Mouse (Mus musculus) urinary bladder, postnatal 10 days (tissue): ENCODE data around the gene Ablim1.

Source experiments
- DNase-seq: peaks from one replicate; pipeline ENCODE4 v3.0.0; 2022; ENCODE audit warnings: low spot score

The Ablim1 gene

DNA sequence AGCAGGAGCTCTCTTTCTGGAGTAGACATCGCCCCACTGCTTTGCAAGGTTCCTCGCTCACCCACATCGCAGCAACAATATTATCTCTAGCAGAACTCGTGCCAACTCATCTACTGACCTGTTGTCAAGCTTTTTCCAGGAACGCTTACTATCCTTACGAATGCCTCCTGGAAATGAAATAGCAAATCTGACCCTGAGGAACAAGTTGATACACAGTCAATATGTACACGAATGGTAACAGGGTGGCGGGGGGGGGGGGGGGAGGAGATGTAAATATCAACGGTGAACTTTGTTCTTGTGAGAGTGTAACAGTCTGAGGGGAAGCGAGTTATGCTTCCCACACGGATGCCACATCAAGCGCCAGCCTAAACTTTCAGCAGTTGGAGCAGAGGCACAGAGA, 56.9 kb downstream of the Ablim1 start:
- no peak for DNase-seq

DNA sequence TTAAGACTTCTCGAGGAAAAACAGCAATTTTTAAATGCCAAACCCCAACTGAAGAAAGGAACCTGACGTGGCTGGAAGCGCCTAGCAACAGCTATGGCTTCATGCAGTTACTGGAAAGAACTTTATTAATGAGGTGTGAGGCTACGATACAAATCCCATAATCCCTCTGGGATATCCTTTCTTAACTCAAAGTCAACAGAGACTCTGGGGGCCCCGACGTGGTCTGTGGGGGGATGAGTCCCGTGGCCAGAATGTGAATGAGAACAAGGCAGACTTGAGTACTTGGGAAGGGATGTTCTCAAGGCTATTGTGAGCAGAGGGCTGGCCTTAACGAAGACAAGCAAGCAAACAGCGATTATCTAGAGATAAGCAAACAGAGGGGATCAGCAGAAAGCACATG, 58.1 kb downstream of the Ablim1 start:
- no peak for DNase-seq

DNA sequence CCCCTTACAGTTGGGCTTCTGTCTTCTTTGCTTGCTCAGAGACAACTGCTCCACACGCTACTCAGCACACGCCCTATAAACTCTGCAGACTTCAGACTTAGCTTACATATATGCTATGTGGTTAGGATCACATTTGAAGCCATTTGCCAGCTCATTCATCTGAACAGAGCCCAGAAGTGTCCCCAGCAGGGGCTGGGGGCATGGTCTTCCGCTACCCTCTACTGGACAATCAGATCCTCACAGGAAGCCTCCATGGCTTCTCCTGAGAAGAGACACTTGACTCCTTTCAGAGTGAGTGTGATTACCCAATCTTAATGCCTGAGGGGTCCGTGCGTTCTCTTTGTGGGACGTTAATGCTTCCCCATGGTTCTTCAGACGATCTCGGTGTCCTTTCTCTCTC, 59.6 kb downstream of the Ablim1 start:
- DNase-seq: no peak

DNA sequence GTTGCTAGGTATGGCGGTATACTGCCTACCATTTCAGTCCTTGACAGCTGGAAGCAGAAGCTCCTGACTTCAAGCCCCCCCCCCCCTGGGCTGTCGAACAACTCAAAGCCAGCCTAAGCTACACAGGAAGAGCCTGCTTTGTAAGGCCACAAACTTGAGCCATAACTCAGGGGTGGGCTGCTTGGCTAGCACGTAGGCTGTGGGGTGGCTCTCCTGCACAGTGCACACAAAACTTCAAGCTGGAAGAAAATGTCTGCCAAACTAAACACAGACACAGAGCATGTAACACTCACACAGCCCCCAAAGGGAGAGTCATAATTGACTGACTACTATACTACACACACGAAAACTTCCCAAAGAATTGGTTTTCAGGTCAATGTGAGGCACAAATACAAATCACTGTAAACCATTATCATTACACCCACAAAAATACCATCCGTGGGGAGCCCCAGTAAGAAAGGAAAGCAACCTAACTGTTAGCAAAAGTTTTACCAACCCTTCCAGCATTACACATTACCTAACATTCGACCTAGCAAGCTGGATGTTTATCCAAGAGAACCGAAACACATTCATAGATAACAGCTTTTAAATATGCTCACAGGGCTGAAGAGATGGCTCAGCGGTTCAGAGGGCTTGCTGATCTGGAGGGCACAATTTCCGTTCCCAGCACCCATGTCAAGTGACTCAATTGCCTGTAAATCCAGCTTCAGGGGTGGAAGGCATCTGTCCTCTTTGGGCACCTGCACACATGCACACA, 61.8 kb downstream of the Ablim1 start:
- no peak for DNase-seq

DNA sequence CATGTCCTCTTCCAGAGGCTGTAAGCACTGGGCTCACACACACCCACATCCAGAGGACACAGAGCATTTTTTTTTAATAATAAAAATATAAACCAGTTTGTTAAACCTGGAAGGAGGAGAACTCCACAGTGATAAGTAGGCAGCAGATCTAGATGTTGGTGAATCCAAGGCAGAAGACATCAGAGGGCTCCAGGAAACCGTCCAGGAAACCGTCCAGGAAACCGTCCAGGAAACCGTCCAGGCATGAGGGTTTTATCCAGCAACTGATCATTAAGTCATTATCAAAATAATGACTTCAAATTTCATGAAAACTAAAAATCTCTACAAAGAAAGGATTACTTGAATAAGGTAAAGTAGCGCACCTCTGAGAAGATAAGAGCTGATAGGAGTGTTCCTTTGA, 65.9 kb downstream of the Ablim1 start:
- DNase-seq: no peak

DNA sequence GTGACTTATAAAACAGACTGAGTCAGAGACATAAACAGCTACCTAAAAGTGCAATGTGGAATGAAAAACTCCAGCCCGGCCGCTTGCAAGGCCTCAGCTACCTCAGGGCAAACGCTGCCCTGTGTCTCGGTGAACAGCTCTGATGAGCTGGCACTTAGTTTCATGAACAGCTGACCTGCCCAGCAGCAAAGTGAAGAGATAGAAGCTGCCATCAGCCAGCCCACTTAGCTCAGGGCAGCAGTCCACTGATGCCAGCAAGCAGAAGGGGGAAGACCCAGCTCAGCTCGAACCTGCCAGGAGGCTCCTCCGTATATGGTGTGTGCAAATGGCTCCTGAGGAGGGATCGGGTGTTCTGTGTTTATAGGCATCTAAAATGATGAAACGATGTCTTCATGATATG, 67.5 kb downstream of the Ablim1 start:
- DNase-seq: no peak

DNA sequence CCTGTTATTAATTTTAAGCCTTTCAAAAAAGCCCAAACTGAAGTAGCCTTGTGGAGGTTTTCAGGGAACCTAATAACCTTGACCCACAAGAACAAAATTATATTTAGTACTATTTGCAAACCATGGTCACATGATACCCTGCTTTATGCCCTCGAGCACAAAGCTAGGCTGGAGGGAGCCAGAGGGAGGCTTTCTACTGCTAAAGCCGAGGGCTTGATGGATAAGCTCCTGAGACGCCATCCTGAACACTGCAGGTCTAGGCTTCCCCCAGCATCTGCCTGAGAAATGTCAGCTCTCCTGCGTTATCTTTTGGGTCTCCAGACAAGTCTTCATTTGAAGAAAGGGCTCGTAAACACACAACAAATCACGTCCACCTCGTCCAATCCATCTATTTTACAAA, 70.4 kb downstream of the Ablim1 start:
- DNase-seq: no peak

DNA sequence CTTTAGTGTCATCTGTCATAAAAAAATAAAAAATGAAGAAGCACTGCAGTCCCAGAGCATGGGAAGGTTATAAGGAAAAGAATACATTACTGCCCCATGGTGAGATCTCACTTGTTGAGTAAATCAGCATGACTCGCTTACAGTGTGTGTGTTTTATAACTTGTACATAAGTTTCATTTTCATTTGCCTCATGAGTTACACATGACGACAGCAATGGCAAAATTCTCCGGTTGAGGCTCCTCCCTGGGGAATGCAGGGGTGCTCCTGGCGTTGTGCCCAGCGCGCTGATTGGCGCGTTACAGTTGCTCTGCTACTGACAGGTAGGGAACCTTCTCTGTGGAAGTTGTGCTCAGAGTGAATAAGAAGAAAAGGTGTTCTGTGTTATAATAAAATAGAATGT, 71.1 kb downstream of the Ablim1 start:
- no peak for DNase-seq

DNA sequence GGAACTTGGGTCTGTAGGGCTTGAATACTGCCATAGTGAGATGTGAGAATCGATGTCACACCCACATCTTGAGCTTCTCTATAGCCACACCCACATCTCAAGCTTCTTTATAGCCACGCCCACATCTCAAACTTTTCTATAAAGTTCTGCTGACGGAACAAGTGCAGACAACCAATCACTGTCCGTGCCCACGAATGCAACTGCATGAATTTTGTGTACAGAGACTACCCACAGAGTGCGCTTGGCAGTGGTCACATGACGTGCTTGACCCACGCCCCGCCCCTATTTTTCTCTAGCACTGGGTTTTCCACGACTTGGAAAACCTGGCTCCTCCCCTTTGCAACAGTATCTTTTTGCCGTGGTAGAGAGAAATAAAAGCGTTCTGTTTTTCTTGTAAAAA, 71.5 kb downstream of the Ablim1 start:
- no peak for DNase-seq

DNA sequence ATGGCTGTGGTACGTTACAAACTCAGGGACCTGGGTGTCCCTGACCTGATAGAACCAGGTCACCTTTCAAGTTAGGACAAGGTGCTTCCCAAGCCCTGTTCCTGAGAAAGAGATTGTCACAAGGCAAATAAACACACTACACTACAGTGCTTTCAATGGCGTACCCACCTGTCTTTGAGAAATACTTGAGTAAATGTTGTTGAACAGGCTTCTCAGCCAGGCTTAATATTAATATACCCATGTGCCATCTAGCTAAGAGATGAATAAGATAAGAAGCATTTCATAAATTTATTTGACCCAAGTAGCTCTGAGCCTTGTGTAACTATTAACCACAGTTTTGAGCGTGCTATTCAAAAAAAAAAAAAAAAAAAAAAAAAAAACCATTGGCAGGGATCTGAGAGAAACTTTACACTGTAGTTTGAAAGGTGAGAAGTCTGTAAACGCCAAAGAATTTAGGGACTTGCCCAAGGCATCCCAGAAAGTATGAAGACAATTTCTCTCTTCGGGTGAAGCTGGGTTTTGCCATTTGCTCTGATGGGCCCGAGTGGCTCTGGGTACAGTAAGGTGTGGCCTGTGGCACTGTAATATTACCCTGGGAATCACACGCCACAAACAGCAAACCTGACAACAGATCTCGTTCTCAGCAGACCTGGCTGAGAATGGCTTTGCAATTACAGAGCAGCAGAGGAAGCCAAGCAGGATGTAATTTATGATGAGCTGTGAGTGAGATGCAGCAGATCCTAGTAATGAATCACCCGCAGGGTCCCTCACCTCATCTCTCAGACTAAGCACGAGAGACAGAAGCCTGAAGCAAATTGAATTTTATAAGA, 73.1 kb downstream of the Ablim1 start:
- DNase-seq: no peak

DNA sequence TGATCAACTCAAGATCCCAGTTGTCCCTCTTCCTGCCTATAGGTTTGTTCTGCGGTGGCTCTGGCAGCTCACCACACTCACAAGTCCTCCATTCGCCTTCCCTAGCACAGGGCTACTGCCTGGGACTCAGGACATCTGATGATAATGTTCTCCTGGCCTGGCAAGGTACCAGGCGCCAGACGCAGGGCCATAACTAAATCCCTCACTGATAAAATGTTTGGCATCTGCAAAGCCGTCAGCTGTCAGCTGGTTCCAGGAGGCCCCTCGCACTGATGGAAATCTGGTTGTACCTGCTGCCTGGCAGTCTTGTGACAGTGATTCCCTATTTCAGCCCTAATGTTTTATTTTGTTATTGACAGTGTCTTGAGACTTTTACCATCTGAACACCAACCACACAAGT, 74.5 kb downstream of the Ablim1 start:
- no peak for DNase-seq

DNA sequence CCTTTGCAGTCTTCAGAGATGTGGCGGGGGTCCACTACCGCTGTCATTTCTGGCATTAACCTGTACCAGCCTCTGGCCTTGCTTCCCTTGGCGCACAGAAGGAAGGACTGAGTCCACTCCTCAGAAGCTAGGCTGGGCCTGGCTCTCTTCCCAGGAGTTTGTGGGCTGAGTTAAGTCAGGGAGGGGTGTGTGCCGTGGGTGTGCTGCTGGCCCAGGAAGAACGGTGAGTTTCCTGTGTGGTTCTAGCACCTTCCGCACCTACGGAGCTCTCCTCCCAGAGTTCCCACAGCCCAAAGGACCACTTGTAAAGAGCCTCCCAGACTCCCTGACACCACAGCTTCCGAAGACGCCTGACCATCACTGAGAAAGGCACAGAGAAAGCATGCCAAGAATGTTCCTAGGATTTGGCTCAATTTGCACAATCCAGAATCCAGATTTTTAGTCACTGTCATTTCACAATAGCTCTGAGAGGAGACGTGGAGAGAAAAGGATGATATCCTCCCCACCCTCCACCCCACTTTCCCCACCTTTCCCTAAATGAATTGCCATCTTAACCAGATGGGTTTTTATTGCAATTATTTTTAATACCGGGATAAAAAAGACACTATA, 75.4 kb downstream of the Ablim1 start:
- DNase-seq: no peak

DNA sequence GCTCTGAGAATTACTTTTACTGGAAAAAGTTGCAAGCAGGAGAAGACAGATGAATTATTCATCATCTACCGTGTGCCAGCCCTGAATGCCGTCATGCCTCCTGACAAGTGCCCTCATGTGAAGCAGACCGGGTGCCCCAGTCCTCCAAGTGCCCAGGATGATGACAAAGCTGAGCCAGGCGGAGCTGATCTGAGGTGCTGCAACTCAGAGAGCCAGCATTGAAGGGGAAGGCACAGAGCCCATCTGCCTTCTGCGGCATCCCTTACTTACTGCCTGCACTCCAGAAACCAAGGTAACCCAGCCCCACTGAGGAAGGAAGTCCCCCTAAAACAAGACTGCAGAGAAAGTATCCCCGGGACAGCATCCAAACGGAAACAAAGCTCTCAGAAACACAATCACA, 76.3 kb downstream of the Ablim1 start:
- DNase-seq: no peak

DNA sequence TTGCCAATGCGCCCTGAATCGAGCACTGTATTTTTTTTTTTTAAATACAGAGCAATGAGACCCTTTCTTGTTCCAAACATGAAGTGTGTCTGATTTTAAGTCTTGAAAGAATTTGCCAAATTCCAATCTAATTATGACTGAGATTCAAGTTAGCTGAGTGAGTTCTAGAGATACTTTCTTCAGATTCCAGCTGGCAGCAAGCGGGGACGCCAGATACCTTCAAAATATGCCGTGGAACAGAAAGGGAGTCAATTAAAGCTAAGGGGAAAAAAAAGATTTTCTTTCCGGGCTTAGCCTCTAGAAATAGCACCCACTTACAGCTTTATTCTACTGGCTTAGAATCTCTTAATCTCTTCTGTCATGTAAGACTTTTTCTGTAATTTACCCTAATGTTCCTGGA, 77.2 kb downstream of the Ablim1 start:
- no peak for DNase-seq

DNA sequence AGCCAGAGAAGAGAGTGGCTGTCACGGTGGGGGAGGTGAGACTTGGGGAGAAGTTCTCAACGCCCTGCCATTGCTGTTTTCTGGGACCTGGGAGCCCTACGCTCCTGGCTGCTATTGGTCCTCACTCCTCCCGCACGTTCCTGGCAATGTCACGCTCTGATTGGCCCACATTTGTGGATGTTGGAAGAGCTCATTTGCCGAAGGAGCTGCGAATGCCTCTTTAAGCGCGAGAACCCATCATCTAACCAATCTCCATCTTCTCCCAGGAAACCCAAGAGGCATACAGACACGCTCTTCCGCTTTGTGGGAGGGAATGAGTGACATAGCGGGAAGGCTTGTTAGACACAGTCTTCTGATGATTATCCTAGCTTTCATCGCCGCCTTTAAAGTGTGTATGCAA, 78.1 kb downstream of the Ablim1 start:
- no peak for DNase-seq

DNA sequence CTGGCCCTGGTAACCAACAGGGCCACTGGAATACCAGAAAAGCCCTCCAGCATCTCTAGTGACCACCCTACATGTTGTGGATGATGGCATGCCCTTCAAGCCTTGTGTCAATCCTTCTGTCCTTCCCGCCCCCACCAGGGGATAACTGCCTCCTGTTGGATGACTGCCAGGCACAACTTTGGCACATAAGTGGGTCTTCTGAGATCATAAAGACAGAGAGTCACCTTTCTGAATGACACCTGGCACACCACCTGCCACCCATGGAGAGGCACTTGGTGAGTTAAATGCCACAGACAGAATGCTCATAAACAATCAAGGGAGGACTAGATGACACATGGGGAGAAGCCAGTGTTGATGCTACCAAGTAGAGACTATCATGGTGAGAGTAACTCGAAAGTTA, 78.8 kb downstream of the Ablim1 start:
- no peak for DNase-seq

DNA sequence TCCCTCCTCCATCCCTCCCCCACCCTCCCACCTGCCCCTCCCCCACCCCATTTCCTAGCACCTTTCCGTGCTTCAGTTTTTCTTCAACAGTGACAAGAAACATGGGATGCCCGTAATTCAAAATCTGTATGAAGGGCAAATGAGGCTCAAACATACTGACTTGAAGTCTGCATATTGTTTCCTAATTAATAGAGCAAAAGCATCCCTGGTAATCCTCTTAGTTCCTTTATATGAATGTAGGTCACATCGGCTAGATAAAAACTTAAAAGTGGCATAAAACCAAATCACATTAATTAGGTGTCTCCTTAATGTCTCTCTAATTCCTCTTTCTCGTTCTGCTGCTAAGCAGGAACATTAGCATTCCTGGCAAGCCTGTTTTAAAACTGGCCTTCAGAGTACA, 83.7 kb downstream of the Ablim1 start:
- no peak for DNase-seq

DNA sequence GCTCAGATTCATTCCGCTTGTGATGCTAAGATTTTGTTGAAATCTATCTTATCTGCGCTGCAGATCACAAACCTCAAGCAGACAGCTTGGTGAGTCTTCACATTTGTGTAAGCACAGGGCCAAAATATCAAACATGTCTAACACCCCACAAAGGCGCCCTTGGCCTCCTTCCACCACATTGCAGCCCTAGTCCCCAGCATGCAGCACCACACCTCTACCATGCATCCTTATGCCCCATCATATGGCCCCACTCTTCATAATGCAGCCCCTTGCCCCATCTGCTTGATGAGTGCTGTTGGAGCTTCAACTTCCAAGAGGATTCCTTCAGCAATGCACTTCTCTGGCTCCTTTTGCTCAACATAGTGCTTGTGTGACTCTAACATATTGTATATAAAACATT, 85.6 kb downstream of the Ablim1 start:
- no peak for DNase-seq

DNA sequence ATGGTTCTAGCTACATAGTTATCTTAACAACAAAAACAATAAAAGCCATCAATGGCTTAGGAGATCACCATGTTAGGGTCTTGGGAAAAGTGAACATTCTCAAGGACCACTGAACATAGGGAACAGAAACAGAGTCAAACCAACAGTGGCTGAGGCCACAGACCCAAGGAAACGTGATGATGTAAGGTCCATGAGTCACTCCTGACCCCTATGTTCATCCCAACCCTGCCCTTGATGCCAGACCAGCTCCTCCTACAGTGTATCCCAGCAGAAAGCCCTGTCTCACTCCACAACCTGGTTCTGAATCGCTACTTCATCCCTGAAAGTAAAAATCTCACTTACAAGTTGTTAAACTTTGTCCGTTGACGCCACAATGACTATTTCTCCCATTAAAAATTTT, 86.1 kb downstream of the Ablim1 start:
- no peak for DNase-seq

DNA sequence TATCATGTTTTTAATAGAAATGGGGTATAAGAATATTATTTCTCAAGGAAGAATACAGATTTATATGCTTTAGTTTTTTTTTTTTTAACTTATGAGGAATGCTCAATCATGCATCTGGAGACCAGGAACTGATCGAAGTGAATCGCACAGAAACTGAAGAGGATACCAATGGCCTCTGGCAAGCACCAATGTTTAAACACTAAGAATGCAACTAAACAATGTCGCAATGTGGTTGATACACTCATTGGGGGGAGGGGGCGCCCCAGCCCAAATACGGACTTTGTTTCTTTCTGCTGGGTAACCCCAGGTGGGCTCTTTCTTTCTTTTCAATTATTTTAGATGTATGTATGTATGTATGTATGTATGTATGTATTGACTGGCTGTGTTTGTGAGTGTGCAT, 90.3 kb downstream of the Ablim1 start:
- no peak for DNase-seq

DNA sequence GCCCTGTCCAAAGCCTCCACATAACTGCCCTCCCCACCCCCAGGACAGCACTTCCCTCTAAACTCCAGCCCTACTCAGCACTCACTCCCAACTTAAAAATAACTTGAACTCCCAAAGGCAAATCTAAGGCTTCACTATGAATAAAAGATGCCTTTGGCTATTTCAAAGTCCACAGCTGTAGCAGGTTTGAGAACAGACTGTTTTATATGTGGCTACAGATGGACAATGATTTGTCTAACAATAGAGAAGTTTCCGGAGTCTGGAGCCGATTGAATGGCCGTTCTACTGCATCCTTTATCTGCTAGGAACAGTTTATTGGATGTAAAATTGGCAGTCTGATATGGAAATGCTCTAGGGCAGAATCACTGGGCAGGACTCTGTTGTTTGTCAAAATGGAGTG, 91.0 kb downstream of the Ablim1 start:
- DNase-seq: no peak

DNA sequence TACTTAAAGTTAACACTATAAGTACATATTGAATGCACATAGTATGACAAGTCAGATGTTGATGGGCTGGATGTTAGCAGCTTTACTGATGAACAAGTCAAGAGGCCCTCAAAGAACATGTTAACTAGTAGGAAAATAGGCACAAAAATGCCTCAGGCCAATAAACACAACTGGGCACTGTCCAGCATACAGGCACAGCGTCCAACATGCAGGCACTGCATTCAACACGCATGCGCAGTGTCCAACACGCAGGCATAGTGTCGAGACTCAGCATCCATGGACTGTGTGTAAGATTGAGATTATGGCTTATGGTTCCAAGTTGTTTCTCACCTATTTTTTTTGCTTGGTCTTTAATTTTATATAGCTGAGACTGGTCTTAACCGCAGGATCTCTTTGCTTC, 92.1 kb downstream of the Ablim1 start:
- DNase-seq: no peak

DNA sequence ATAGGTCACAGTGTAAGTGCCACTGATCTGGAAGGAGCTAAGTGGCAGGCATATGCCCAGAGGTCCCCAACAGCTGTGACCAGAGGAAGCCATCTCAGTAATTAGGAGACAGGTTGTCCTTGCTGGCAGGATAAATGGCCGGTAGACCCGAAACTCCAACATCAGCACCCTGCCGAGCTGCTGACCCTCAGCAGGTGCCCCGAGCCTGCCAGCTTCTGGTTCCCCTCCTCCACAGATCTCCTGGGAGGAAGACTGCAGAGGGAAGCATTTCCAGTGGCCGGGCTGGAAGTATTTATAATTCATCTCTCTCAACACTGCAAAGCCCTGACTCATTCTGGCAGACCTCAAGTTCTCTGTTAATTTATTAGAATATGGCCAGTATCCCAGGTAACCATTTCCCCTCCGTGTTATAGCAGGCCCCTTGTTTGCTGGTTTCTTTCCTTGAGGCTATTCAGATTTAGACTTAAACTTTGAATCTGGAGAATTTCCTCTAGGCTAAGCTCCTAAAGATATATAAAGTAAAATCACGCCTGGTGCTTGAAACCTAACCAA, 93.0 kb downstream of the Ablim1 start:
- no peak for DNase-seq
